Mouse (Mus musculus) MEL (cell line): ENCODE measurements around the gene AI837181. TPM values are rescaled to one million over a fixed set of nuclear protein-coding genes. Genes with fewer than 3 reads are reported as not detected.

Experiments used
- DNase-seq: peaks from one replicate; pipeline ENCODE4 v3.0.0; 2011; ENCODE audit warnings: low read depth, low spot score
- H3K27ac ChIP-seq: 2 replicates; pipeline ENCODE4 v1.5.1; 2012; ENCODE audit warnings: low read depth, mild to moderate bottlenecking, control low read depth, low read length, moderate library complexity; ENCODE audit not compliant: control insufficient read depth
- H3K27me3 ChIP-seq, 2 experiments: fragments of 150-350 bp in 1 of 2; sonication (generic) in 1 of 2; 2 replicates each; pipeline ENCODE4 v1.6.1; 2012; ENCODE audit warnings: low read length in 2 of 2, mild to moderate bottlenecking in 2 of 2, improper control_type of control experiment in 1 of 2, moderate library complexity in 1 of 2; ENCODE audit not compliant: insufficient read depth in 2 of 2, control insufficient read depth in 1 of 2
- H3K36me3 ChIP-seq, 2 experiments: 2 replicates each; pipeline ENCODE4 v1.6.1; 2012 to 2014; ENCODE audit warnings: low read length in 2 of 2, improper control_type of control experiment in 1 of 2, inconsistent platforms in 1 of 2, mild to moderate bottlenecking in 1 of 2; ENCODE audit not compliant: insufficient read depth in 2 of 2, control insufficient read depth in 1 of 2
- H3K4me1 ChIP-seq, 2 experiments: fragments of 150-350 bp in 1 of 2; sonication (generic) in 1 of 2; 2 replicates each; pipeline ENCODE4 v1.6.1; 2012; ENCODE audit warnings: low read length in 2 of 2, improper control_type of control experiment in 1 of 2, mild to moderate bottlenecking in 1 of 2; ENCODE audit not compliant: insufficient read depth in 2 of 2, control insufficient read depth in 1 of 2
- H3K4me3 ChIP-seq, 2 experiments: fragments of 150-350 bp in 1 of 2; sonication (generic) in 1 of 2; 2 replicates each; pipeline ENCODE4 v1.5.1; 2012; ENCODE audit warnings: low read depth in 2 of 2, low read length in 2 of 2, mild to moderate bottlenecking in 2 of 2, moderate library complexity in 2 of 2, control low read depth in 1 of 2, improper control_type of control experiment in 1 of 2; ENCODE audit not compliant: control insufficient read depth in 1 of 2, insufficient read depth in 1 of 2
- H3K79me2 ChIP-seq: 2 replicates; pipeline ENCODE4 v1.6.1; 2012; ENCODE audit warnings: mild to moderate bottlenecking, low read length, moderate library complexity; ENCODE audit not compliant: control insufficient read depth, poor library complexity, insufficient read depth
- H3K9ac ChIP-seq: 2 replicates; pipeline ENCODE4 v1.6.1; 2012; ENCODE audit warnings: low read depth, mild to moderate bottlenecking, control low read depth, low read length, moderate library complexity; ENCODE audit not compliant: control insufficient read depth, poor library complexity, severe bottlenecking
- H3K9me3 ChIP-seq: fragments of 150-350 bp; sonication (generic); replicated peaks from 2 replicates; pipeline ENCODE4 v1.6.1; 2012; ENCODE audit warnings: mild to moderate bottlenecking, low read length, improper control_type of control experiment, moderate library complexity; ENCODE audit not compliant: insufficient read depth
- BHLHE40 ChIP-seq: IDR thresholded peaks from 2 replicates; pipeline ENCODE4 v1.6.1; 2012; ENCODE audit warnings: low read depth, mild to moderate bottlenecking, inconsistent platforms, low read length, improper control_type of control experiment, borderline replicate concordance
- CHD1 ChIP-seq: IDR thresholded peaks from 2 replicates; pipeline ENCODE4 v1.6.1; 2012; ENCODE audit warnings: low read depth, mild to moderate bottlenecking, inconsistent platforms, low read length, improper control_type of control experiment
- CHD2 ChIP-seq: IDR thresholded peaks from 2 replicates; pipeline ENCODE4 v1.6.1; 2011; ENCODE audit warnings: low read length, improper control_type of control experiment
- CTCF ChIP-seq, 3 experiments: IDR thresholded peaks in 2 of 3; conservative IDR thresholded peaks in 1 of 3; 2 replicates each; pipeline ENCODE4 v1.5.1; 2011 to 2012; ENCODE audit warnings: low read length in 3 of 3, low read depth in 2 of 3, mild to moderate bottlenecking in 2 of 3, improper control_type of control experiment in 1 of 3, inconsistent platforms in 1 of 3, mixed read lengths in 1 of 3, moderate library complexity in 1 of 3; ENCODE audit not compliant: control insufficient read depth in 1 of 3, insufficient read depth in 1 of 3, poor library complexity in 1 of 3, severe bottlenecking in 1 of 3
- E2F4 ChIP-seq: IDR thresholded peaks from 2 replicates; pipeline ENCODE4 v1.6.1; 2011; ENCODE audit warnings: low read depth, low read length, improper control_type of control experiment, borderline replicate concordance
- ELF1 ChIP-seq: IDR thresholded peaks from 2 replicates; pipeline ENCODE4 v1.6.1; 2014; ENCODE audit warnings: low read depth, mild to moderate bottlenecking, inconsistent platforms, low read length, improper control_type of control experiment, moderate library complexity
- EP300 ChIP-seq, 2 experiments: IDR thresholded peaks; 2 replicates each; pipeline ENCODE4 v1.6.1; 2011; ENCODE audit warnings: improper control_type of control experiment in 2 of 2, low read length in 2 of 2, low read depth in 1 of 2, mild to moderate bottlenecking in 1 of 2
- ETS1 ChIP-seq: IDR thresholded peaks from 2 replicates; pipeline ENCODE4 v1.6.1; 2012; ENCODE audit warnings: low read depth, mild to moderate bottlenecking, inconsistent platforms, low read length, improper control_type of control experiment, moderate library complexity
- GABPA ChIP-seq: IDR thresholded peaks from 2 replicates; pipeline ENCODE4 v1.6.1; 2012; ENCODE audit warnings: low read depth, mild to moderate bottlenecking, inconsistent platforms, low read length, improper control_type of control experiment, moderate library complexity
- GATA1 ChIP-seq: IDR thresholded peaks from 2 replicates; pipeline ENCODE4 v1.6.1; 2011; ENCODE audit warnings: low read depth, low read length, improper control_type of control experiment
- HCFC1 ChIP-seq: IDR thresholded peaks from 2 replicates; pipeline ENCODE4 v1.6.1; 2012; ENCODE audit warnings: low read depth, mild to moderate bottlenecking, inconsistent platforms, low read length, improper control_type of control experiment, moderate library complexity
- JUND ChIP-seq: IDR thresholded peaks from 2 replicates; pipeline ENCODE4 v1.6.1; 2011; ENCODE audit warnings: low read depth, mild to moderate bottlenecking, improper control_type of control experiment, low read length
- KAT2A ChIP-seq: conservative IDR thresholded peaks from 2 replicates; pipeline ENCODE4 v1.6.1; 2012; ENCODE audit warnings: low read depth, low read length, improper control_type of control experiment, inconsistent platforms
- MAZ ChIP-seq: IDR thresholded peaks from 2 replicates; pipeline ENCODE4 v1.6.1; 2012; ENCODE audit warnings: low read depth, mild to moderate bottlenecking, inconsistent platforms, low read length, improper control_type of control experiment
- MEF2A ChIP-seq: IDR thresholded peaks from 2 replicates; pipeline ENCODE4 v1.6.1; 2014; ENCODE audit warnings: low read depth, mild to moderate bottlenecking, inconsistent platforms, low read length, improper control_type of control experiment; ENCODE audit not compliant: poor library complexity, insufficient replicate concordance, severe bottlenecking; ENCODE audit errors: extremely low read depth
- MXI1 ChIP-seq: IDR thresholded peaks from 2 replicates; pipeline ENCODE4 v1.6.1; 2011; ENCODE audit warnings: mild to moderate bottlenecking, low read depth, low read length, improper control_type of control experiment
- MYC ChIP-seq: IDR thresholded peaks from 2 replicates; pipeline ENCODE4 v1.6.1; 2011; ENCODE audit warnings: low read depth, mild to moderate bottlenecking, low read length, improper control_type of control experiment, moderate library complexity
- NELFE ChIP-seq: IDR thresholded peaks from 2 replicates; pipeline ENCODE4 v1.6.1; 2011; ENCODE audit warnings: low read depth, low read length, improper control_type of control experiment
- NRF1 ChIP-seq: IDR thresholded peaks from 2 replicates; pipeline ENCODE4 v1.6.1; 2014; ENCODE audit warnings: low read depth, mild to moderate bottlenecking, inconsistent platforms, low read length, improper control_type of control experiment, moderate library complexity; ENCODE audit not compliant: poor library complexity, insufficient read depth, severe bottlenecking
- POLR2A ChIP-seq, 2 experiments: IDR thresholded peaks; 2 replicates each; pipeline ENCODE4 v1.6.1; 2011 to 2012; ENCODE audit warnings: low read length in 2 of 2, mild to moderate bottlenecking in 2 of 2, control low read depth in 1 of 2, improper control_type of control experiment in 1 of 2, low read depth in 1 of 2, moderate library complexity in 1 of 2; ENCODE audit not compliant: control insufficient read depth in 1 of 2, insufficient read depth in 1 of 2, poor library complexity in 1 of 2
- POLR2AphosphoS2 ChIP-seq: IDR thresholded peaks from 2 replicates; pipeline ENCODE4 v1.6.1; 2011; ENCODE audit warnings: low read length, improper control_type of control experiment
- RAD21 ChIP-seq: IDR thresholded peaks from 2 replicates; pipeline ENCODE4 v1.6.1; 2011; ENCODE audit warnings: mild to moderate bottlenecking, low read depth, low read length, improper control_type of control experiment
- RCOR1 ChIP-seq: IDR thresholded peaks from 2 replicates; pipeline ENCODE4 v1.6.1; 2012; ENCODE audit warnings: low read depth, mild to moderate bottlenecking, inconsistent platforms, low read length, improper control_type of control experiment
- SIN3A ChIP-seq: IDR thresholded peaks from 2 replicates; pipeline ENCODE4 v1.6.1; 2012; ENCODE audit warnings: low read length, improper control_type of control experiment, inconsistent platforms
- SMC3 ChIP-seq: IDR thresholded peaks from 2 replicates; pipeline ENCODE4 v1.6.1; 2011; ENCODE audit warnings: low read depth, low read length, improper control_type of control experiment
- TAL1 ChIP-seq: IDR thresholded peaks from 2 replicates; pipeline ENCODE4 v1.6.1; 2012; ENCODE audit warnings: mild to moderate bottlenecking, inconsistent platforms, low read length, moderate library complexity, mixed read lengths
- TBP ChIP-seq: IDR thresholded peaks from 2 replicates; pipeline ENCODE4 v1.8.0; 2011; ENCODE audit warnings: low read depth, low read length, improper control_type of control experiment
- UBTF ChIP-seq: IDR thresholded peaks from 2 replicates; pipeline ENCODE4 v1.6.1; 2012; ENCODE audit warnings: low read depth, mild to moderate bottlenecking, inconsistent platforms, low read length, improper control_type of control experiment, moderate library complexity, borderline replicate concordance; ENCODE audit not compliant: insufficient read depth
- USF1 ChIP-seq: IDR thresholded peaks from 2 replicates; pipeline ENCODE4 v1.6.1; 2014; ENCODE audit warnings: low read depth, mild to moderate bottlenecking, inconsistent platforms, low read length, improper control_type of control experiment, moderate library complexity
- ZC3H11A ChIP-seq: IDR thresholded peaks from 2 replicates; pipeline ENCODE4 v1.6.1; 2012; ENCODE audit warnings: low read depth, mild to moderate bottlenecking, inconsistent platforms, low read length, improper control_type of control experiment
- ZKSCAN1 ChIP-seq: IDR thresholded peaks from 2 replicates; pipeline ENCODE4 v1.6.1; 2012; ENCODE audit warnings: low read depth, mild to moderate bottlenecking, inconsistent platforms, low read length, improper control_type of control experiment, moderate library complexity
- ZMIZ1 ChIP-seq: IDR thresholded peaks from 2 replicates; pipeline ENCODE4 v1.6.1; 2012; ENCODE audit warnings: low read depth, mild to moderate bottlenecking, inconsistent platforms, low read length, improper control_type of control experiment, moderate library complexity
- ZNF384 ChIP-seq: IDR thresholded peaks from 2 replicates; pipeline ENCODE4 v1.6.1; 2012; ENCODE audit warnings: low read depth, mild to moderate bottlenecking, inconsistent platforms, low read length, improper control_type of control experiment
- polyA plus RNA-seq, 2 experiments: library from polyadenylated mRNA; stranded (reverse) in 1 of 2; unstranded in 1 of 2; fragments of >175 nt in 1 of 2; fragments of >200 nt in 1 of 2; gene quantifications; 2 replicates each; pipeline versions ENCODE4 v1.2.1 to v1.2.4; 2012; ENCODE audit warnings: low replicate concordance in 2 of 2, low read depth in 1 of 2; ENCODE audit not compliant: insufficient read length in 2 of 2, insufficient read depth in 1 of 2, missing spikeins in 1 of 2
- total RNA-seq: library from RNA; depleted of rRNA; stranded (reverse); fragments of 300-350 nt; gene quantifications from 2 replicates; pipeline ENCODE4 v1.2.3, GENCODE M21; 2012

Gene AI837181
- total and polyA plus RNA-seq, 3 experiments, result 8.9 to 41.3 TPM; not detected in 1

DNA sequence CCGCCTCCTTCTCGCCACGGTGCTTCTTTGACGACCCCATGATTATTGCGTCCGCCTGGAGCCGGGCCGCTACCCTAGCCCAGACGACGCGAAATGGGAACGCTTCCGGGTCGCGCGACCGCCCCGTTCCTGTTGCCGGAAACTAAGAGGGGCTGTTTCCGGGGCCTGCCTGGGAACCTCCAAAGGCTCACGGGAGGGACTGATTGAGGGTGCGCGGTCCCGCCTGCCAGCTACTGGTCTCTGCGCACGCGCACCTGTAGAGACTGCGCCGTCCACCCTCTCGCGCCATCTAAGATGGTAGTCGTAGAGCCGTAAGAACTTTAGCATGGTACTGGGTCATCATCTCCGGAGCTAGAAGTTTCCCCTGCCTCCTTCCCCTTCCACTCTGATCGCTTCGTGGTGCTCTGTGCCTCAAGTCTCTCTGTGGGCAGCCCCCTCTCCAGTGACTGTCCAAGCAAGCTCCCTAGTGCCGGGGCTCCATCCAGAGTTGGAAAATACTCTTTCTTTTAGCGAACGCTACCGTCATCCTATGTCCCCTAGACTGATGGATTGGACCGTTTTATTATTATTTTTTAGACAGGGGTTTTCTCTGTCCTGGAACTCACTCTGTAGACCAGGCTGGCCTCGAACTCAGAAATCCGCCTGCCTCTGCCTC, 36.2 kb upstream of the AI837181 start, which contains the start of gene Sart1 (continued):
- TF ChIP-seq POLR2A (IDR thresholded peaks at IDR 0.05; ENCODE audit: control insufficient read depth in 1 of 2, insufficient read depth in 1 of 2, low read depth in 1 of 2, low read length in 2 of 2, poor library complexity in 1 of 2) (peak; percentile 92 to 94), ZKSCAN1 (no peak), ETS1 (peak; percentile 37; the same call in 1 of the 2 replicates)
- TF ChIP-seq, all 39 proteins: peak for 16

DNA sequence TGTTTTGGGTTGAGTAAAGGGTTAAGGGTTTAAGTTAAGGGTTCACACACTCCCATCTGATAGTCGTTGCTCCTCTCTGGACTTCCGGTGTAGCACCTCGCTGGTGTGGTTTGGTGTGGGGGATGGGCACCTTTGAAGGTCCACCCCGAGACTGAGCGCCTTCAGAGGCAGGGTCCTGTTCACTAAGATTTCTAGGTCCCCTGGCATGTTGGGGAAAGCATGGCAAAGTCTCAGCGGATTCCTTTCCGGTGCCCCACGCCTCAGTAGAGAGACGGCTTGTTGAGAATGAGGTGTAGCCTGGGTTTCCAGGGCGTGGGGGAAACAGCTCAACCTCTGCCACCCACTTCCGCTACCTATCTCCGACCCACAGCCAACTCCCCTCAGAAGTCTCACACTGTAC, 35.3 kb upstream of the AI837181 start:
- H3K4me1 ChIP-seq, result peaks cover 3 to 26% of the 10 kb centered on the region in 2 experiments; a peak in 3 of 4 replicates
- peak overlapping the region; percentile 98 for H3K27ac ChIP-seq
- H3K79me2 ChIP-seq, result peaks cover 39% of the 10 kb centered on the region
- peak; percentile 90 for DNase-seq
- no peaks in the 10 kb centered on the region for H3K9me3 ChIP-seq
- no peaks in the 10 kb centered on the region for H3K27me3 ChIP-seq
- H3K36me3 ChIP-seq, result peaks cover 0 to 13% of the 10 kb centered on the region in 2 experiments; a peak in 2 of 4 replicates
- peak overlapping the region; percentile 94 for H3K9ac ChIP-seq
- H3K4me3 ChIP-seq, result peak overlapping the region; percentile 70 to 81
- 0 out of 2 replicates have a peak, but pooled peaks have one; percentile 35 for TF ChIP-seq E2F4
- peak; percentile 78; the same call in 1 of the 2 replicates for TF ChIP-seq MXI1
- TF ChIP-seq EP300 (IDR thresholded peaks at IDR 0.05; ENCODE audit: low read depth in 1 of 2, low read length in 2 of 2), result peak; percentile 48 to 80
- TF ChIP-seq MYC, result peak; percentile 96
- 0 out of 2 replicates have a peak, but pooled peaks have one; percentile 34 for TF ChIP-seq BHLHE40
- no peak for TF ChIP-seq GABPA
- no peak for TF ChIP-seq SMC3
- TF ChIP-seq UBTF, result no peak
- TF ChIP-seq CTCF (IDR thresholded peaks at IDR 0.05 in 2 of 3, conservative IDR thresholded peaks at IDR 0.05 in 1 of 3; ENCODE audit: control insufficient read depth in 1 of 3, insufficient read depth in 1 of 3, low read depth in 2 of 3, low read length in 3 of 3, poor library complexity in 1 of 3, severe bottlenecking in 1 of 3), result no peak
- peak; percentile 93 for TF ChIP-seq SIN3A
- TF ChIP-seq RAD21, result no peak
- TF ChIP-seq CHD1, result no peak
- peak; percentile 54; the same call in 1 of the 2 replicates for TF ChIP-seq KAT2A
- TF ChIP-seq NELFE, result peak; percentile 88
- TF ChIP-seq RCOR1, result 0 out of 2 replicates have a peak, but pooled peaks have one; percentile 8
- TF ChIP-seq JUND, result 0 out of 2 replicates have a peak, but pooled peaks have one; percentile 13
- TF ChIP-seq HCFC1, result peak; percentile 79
- peak; percentile 75 for TF ChIP-seq TBP
- TF ChIP-seq POLR2AphosphoS2, result peak; percentile 75; the same call in 1 of the 2 replicates
- no peak for TF ChIP-seq MEF2A
- peak; percentile 41; the same call in 1 of the 2 replicates for TF ChIP-seq TAL1
- TF ChIP-seq ZC3H11A, result no peak
- TF ChIP-seq USF1, result no peak
- TF ChIP-seq GATA1, result peak; percentile 77
- TF ChIP-seq ZNF384, result no peak
- peak; percentile 82 for TF ChIP-seq CHD2
- peak; percentile 44; the same call in 1 of the 2 replicates for TF ChIP-seq ZMIZ1
- peak; percentile 32; the same call in 1 of the 2 replicates for TF ChIP-seq NRF1
- TF ChIP-seq MAZ, result peak; percentile 72; the same call in 1 of the 2 replicates
- peak; percentile 71 for TF ChIP-seq ETS1
- TF ChIP-seq ZKSCAN1, result no peak
- peak; percentile 84 for TF ChIP-seq ELF1
